Mouse (Mus musculus) kidney, embryonic 14.5 days (tissue): ENCODE measurements at regions not wholly inside any gene's neighbourhood (a gene's known extent, or its start where the extent isn't known, plus 50 kb on each side); places are given as distances from the start of the nearest gene placed in this dataset.
"Not testable (repeated sequence)": the region's sequence is repeated elsewhere in the genome, so short reads cannot be mapped to it uniquely, and the experiment has no call there.

Source experiments
- ATAC-seq: fragments of 200-750 bp; cut with Nextera tagmentation; 2 replicates; pipeline ENCODE4 v1.8.0; 2017; ENCODE audit warnings: moderate number of reproducible peaks, mild to moderate bottlenecking, moderate TSS enrichment, moderate library complexity; ENCODE audit not compliant: low FRiP score, low TSS enrichment
- H3K27ac ChIP-seq: fragments of 300-500 bp; sonication (generic); 2 replicates; pipeline ENCODE4 v1.5.1; 2014; ENCODE audit warnings: low read depth, mild to moderate bottlenecking, low read length, moderate library complexity, mixed read lengths
- H3K27me3 ChIP-seq: fragments of 300-500 bp; sonication (generic); 2 replicates; pipeline ENCODE4 v1.6.1; 2014; ENCODE audit warnings: mild to moderate bottlenecking, low read length; ENCODE audit not compliant: control insufficient read depth, insufficient read depth
- H3K36me3 ChIP-seq: fragments of 300-500 bp; sonication (generic); 2 replicates; pipeline ENCODE4 v1.6.1; 2014; ENCODE audit warnings: low read length, mixed read lengths; ENCODE audit not compliant: control insufficient read depth, insufficient read depth
- H3K4me1 ChIP-seq: fragments of 300-500 bp; sonication (generic); 2 replicates; pipeline ENCODE4 v1.6.1; 2014; ENCODE audit warnings: low read length, mixed read lengths; ENCODE audit not compliant: control insufficient read depth, insufficient read depth
- H3K4me2 ChIP-seq: fragments of 300-500 bp; sonication (generic); replicated peaks from 2 replicates; pipeline ENCODE4 v1.6.1; 2014; ENCODE audit warnings: low read depth, mild to moderate bottlenecking, low read length
- H3K4me3 ChIP-seq: fragments of 300-500 bp; sonication (generic); 2 replicates; pipeline ENCODE4 v1.5.1; 2014; ENCODE audit warnings: mild to moderate bottlenecking, low read length
- H3K9ac ChIP-seq: fragments of 300-500 bp; sonication (generic); 2 replicates; pipeline ENCODE4 v1.6.1; 2014; ENCODE audit warnings: low read depth, mild to moderate bottlenecking, low read length, moderate library complexity
- H3K9me3 ChIP-seq: fragments of 300-500 bp; sonication (generic); 2 replicates; pipeline ENCODE4 v1.6.1; 2016; ENCODE audit warnings: low read length; ENCODE audit not compliant: control insufficient read depth
- WGBS: fragments of 180-500 bp; shearing (Covaris S2); extraction: QIAGEN DNeasy Blood & Tissue Kit; methylation state at CpG from one replicate; pipeline ENCODE4 v1.1.7; 2014; 5-methylcytosine and 5-hydroxymethylcytosine counted together

DNA sequence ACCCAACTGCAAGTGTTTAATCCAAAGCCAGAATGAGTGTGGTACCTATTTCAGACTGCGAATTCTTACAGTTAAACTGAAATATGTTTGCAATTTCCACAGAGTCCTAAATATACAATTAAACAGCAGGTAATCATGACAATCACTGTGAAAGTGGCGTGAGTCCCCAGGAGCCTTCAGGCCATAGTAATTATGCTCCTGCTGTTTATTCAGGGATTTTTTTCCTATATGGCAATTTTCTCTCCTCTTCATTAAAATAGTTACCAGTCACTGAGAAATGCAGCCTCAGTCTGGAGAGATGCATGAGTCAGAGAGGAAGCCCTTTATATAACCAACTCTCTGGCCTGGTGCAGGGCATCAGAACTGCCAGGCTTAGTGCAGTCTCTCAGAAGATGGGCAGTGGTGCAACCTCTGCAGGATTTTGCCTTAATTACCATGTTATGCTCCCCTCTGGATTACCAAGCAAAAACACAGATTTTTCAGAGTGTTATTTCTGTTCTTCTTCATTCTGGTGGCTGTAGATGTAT is 304.6 kb downstream of the Nek10 start:
- no peak for ATAC-seq
- no peak overlapping the region for H3K4me3 ChIP-seq
- H3K4me2 ChIP-seq: no peak overlapping the region
- no peak overlapping the region for H3K27ac ChIP-seq
- no peaks in the 10 kb centered on the region for H3K9me3 ChIP-seq
- no peaks in the 10 kb centered on the region for H3K4me1 ChIP-seq
- WGBS: 75% methylated on average over 2 of the region's 2 CpGs
- H3K36me3 ChIP-seq: no peaks in the 10 kb centered on the region
- no peaks in the 10 kb centered on the region for H3K27me3 ChIP-seq
- no peak overlapping the region for H3K9ac ChIP-seq

GRCm38 (mm10) chr14:15119745-15120144 is 316.5 kb downstream of the Nek10 start:
- H3K27ac ChIP-seq: no peak overlapping the region
- no peak overlapping the region for H3K4me2 ChIP-seq
- 61% methylated on average over 2 of the region's 2 CpGs for WGBS
- H3K36me3 ChIP-seq: no peaks in the 10 kb centered on the region
- H3K4me3 ChIP-seq: no peak overlapping the region
- no peak overlapping the region for H3K9ac ChIP-seq
- ATAC-seq: no peak
- no peaks in the 10 kb centered on the region for H3K27me3 ChIP-seq
- no peaks in the 10 kb centered on the region for H3K9me3 ChIP-seq
- H3K4me1 ChIP-seq: no peaks in the 10 kb centered on the region

DNA sequence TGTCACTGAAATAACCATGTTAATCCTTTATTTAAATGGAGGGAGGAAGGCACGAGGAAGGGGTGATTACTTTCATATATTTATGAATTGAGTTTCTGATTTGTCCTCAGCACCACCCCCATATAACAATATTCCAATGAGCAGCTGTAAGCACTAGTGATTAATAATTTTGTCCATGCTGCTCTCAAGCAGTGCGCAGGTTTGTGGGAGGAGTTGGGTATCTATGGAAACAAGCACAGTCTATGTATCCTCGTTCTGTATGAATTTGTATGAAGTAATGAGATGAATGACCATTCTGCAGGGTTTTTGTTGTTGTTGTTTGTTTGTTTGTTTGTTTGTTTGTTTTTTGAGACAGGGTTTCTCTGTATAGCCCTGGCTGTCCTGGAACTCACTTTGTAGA is 310.6 kb downstream of the Lrrc3b start:
- no peaks in the 10 kb centered on the region for H3K36me3 ChIP-seq
- H3K27ac ChIP-seq: no peak overlapping the region
- ATAC-seq: no peak
- 82% methylated on average over 3 of the region's 3 CpGs for WGBS
- no peaks in the 10 kb centered on the region for H3K9me3 ChIP-seq
- no peak overlapping the region for H3K9ac ChIP-seq
- no peaks in the 10 kb centered on the region for H3K4me1 ChIP-seq
- H3K4me3 ChIP-seq: no peak overlapping the region
- H3K27me3 ChIP-seq: no peaks in the 10 kb centered on the region
- no peak overlapping the region for H3K4me2 ChIP-seq

DNA sequence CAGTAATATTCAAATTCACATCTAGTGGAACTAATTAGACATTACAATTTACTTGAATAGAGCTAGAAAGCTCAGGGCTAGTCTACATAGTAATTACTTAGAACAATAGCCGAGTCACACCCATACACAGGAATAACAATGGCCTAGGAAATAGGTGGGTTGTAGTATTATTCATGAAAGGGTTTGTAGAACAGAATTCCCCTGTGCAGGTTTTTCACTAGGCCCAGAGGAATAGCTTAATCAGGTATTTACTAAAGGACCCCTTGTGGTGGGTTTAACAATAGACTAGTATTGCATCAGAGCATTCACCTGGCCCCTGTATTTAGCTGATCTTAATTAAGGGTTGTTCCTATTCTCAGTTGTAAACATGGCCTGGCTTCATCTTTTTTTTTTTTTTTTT is 297.9 kb downstream of the Lrrc3b start:
- not testable (repeated sequence) for H3K9ac ChIP-seq, H3K9me3 ChIP-seq, H3K4me2 ChIP-seq, ATAC-seq, H3K4me3 ChIP-seq, H3K27me3 ChIP-seq, H3K36me3 ChIP-seq, H3K27ac ChIP-seq, H3K4me1 ChIP-seq
- 94% methylated on average over 1 of the region's 1 CpGs for WGBS

DNA sequence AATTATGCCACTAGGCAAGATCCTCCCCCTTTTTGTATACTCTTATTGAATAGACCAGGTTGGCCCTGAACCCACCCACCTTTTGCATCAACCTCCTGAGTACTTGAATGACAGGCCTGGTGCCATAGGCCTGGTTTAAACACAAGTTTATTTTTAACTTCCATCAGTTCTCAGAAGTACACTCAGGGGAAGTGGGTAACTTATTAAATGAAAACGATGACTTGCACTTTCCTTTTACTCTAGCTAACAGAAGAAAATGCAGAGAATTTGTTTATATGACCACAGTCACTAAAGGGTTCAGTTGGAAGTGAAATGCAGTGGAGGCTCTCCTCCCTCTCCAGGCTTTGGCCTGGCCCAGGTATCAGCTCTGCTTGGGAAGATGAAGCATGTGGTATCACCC is 295.9 kb downstream of the Lrrc3b start:
- Histone ChIP-seq H3K36me3 (no peaks in the 10 kb centered on the region), H3K27me3 (no peaks in the 10 kb centered on the region), H3K27ac (no peak overlapping the region), H3K9me3 (no peaks in the 10 kb centered on the region), H3K4me2 (no peak overlapping the region), H3K4me1 (no peaks in the 10 kb centered on the region), H3K9ac (no peak overlapping the region), H3K4me3 (no peak overlapping the region)
- WGBS: 88% methylated on average over 1 of the region's 1 CpGs
- no peak for ATAC-seq

DNA sequence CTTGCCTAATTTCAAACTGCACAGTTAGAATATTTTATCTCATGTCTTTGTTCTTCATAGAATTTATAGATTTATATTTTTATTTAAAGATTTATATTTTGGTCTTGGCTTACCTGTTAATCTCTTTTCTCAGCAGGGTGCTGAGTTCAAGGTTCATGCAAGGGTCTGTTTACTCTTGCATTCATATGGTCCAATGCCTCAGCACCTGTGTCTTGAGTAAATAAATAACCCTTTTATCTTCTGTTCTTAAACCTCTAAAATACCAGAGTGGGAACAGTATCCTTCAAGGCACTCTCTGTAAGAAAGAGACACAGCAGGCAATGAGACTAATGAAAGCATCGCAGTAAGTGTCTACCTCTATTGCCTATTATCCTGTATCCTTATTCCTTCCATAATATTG is 290.3 kb downstream of the Lrrc3b start:
- no peaks in the 10 kb centered on the region for H3K9me3 ChIP-seq
- H3K36me3 ChIP-seq: no peaks in the 10 kb centered on the region
- H3K27ac ChIP-seq: no peak overlapping the region
- no peak overlapping the region for H3K4me2 ChIP-seq
- ATAC-seq: no peak
- no peak overlapping the region for H3K9ac ChIP-seq
- no peak overlapping the region for H3K4me3 ChIP-seq
- H3K4me1 ChIP-seq: no peaks in the 10 kb centered on the region
- H3K27me3 ChIP-seq: no peaks in the 10 kb centered on the region
- 95% methylated on average over 1 of the region's 1 CpGs for WGBS
